Mouse (Mus musculus) liver, postnatal 0 days (tissue): ENCODE results near the gene Pgls.

Experiments
- CTCF ChIP-seq: sonication (generic); IDR thresholded peaks from 2 replicates; pipeline ENCODE4 v1.5.1; 2016; ENCODE audit warnings: antibody characterized with exemption, low read depth
- EP300 ChIP-seq: IDR thresholded peaks from 2 replicates; pipeline ENCODE4 v1.6.1; 2016; ENCODE audit warnings: antibody characterized with exemption, low read depth, mild to moderate bottlenecking

- TF ChIP-seq CTCF (no peak), EP300 (no peak)
Observed at GRCm38 (mm10) chr8:71596384-71596783, 4.4 kb downstream of the Pgls start.
